Mouse (Mus musculus): ENCODE measurements at regions not wholly inside any gene's neighbourhood (a gene's known extent, or its start where the extent isn't known, plus 50 kb on each side); places are given as distances from the start of the nearest gene placed in this dataset.

GRCm38 (mm10) chr10:37338073-37338912 lies 199.6 kb upstream of the Marcks start:
- intact Hi-C loops (cut with DNase I) = no loop called here
- DNase-seq = no peak

DNA sequence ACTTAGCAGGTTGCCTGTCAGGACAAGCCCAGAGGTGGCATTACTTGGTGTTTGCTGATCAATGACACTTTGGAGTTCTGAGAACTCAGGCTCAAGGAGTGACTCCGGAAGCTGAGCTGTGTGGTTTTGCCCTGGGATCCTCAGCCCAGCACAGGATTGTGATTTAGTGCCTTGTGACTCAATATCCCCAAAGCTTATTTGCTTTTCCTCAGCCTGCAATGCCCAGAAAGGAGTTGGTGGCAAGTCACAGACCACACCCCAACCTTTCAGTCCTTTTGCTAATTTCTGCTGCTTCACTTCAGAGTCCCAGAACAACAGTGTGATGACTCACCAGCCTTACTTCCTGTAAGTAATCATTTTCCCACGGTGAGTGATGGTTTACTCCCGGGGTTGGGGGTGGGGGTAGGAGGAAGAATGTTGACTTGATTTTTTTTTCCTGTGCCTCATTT lies 198.5 kb upstream of the Marcks start:
- intact Hi-C loops (cut with DNase I) = no loop called here
- no peak for DNase-seq

- intact Hi-C loops (cut with DNase I) = no loop called here
- no peak for DNase-seq
These were observed 196.4 kb upstream of the Marcks start for GRCm38 (mm10) chr10:37335148-37335547.

DNA sequence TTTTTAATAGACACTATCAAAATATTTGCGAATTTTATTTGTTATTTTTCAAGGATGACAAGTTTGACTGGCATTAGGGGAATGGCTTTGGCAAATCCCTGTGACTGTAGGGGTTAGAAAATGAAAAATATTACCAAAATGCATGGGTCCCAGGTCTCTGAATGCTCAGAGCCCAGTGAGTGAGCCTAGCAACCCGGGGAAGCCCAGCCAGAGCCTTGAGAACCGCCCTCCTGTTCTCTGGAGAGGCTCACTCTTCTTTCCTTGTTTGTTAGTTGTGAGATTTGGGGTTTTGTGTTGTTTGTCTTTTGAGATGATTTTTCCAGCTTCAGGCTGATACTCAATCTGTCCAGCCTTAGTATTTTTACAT lies 187.4 kb upstream of the Marcks start:
- no peak for DNase-seq
- intact Hi-C loops (cut with DNase I) = no loop called here

DNA sequence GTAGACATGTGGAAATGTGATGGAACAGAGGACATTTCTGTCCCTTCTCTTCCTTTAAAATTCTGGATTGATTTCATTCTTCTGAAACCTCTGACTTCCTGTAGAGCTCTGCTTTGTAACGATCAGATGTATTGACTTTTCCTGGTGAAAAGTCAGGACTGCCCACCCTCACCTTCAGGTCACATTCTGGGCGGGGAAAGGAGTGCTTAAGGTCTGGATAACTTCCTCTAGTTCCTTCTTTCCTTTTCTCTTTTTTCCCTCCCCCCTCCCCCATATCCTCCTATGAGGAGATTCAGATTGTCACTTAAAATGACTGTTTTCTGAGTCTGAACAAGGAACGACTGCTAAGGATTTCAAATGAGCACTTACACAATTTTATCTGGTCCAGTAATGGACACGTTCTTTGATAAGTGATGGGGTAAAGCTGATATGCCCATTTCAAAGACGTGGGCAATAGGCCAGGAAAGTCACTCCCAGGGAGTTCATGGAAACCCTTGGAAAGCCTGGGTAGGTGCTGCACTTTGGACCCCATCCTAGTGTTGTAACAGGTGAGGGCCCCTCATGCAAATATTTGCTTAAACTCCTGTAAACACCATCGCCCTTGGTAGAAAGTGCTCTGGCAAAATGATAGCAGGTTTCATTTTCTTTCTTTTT lies 186.9 kb upstream of the Marcks start:
- no peak for DNase-seq
- intact Hi-C loops (cut with DNase I) = no loop called here

- no peak for DNase-seq
These were observed 185.0 kb upstream of the Marcks start for GRCm38 (mm10) chr10:37323689-37324088.

DNA sequence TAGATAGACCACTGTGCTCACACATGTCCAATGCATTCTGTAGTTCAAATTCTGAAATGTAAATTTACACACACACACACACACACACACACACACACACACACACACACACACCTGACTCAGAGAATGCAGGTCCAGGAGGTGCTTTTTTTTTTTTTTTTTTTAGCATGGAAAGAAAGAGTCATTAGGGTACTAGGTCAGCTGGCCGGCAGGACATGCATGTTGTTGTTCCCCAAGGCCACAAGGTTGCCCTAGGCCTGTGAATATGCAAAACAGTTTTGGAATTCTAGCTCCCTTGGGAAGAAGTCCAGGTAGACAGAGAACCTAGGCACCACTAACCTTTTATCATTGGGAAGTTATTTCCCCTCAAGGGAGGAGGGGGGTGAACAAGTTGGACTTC lies 184.1 kb upstream of the Marcks start:
- no peak for DNase-seq
- intact Hi-C loops (cut with DNase I) = no loop called here

More at GRCm38 (mm10) chr10:37323689-37324088, 185.0 kb upstream of the Marcks start:
- intact Hi-C loops (cut with DNase I) = no loop called here

- DNase-seq = no peak
- intact Hi-C loops (cut with DNase I) = no loop called here
These were observed 183.6 kb upstream of the Marcks start for GRCm38 (mm10) chr10:37322310-37322709.

GRCm38 (mm10) chr10:37321171-37321570 lies 182.5 kb upstream of the Marcks start:
- intact Hi-C loops (cut with DNase I) = no loop called here
- no peak for DNase-seq

DNA sequence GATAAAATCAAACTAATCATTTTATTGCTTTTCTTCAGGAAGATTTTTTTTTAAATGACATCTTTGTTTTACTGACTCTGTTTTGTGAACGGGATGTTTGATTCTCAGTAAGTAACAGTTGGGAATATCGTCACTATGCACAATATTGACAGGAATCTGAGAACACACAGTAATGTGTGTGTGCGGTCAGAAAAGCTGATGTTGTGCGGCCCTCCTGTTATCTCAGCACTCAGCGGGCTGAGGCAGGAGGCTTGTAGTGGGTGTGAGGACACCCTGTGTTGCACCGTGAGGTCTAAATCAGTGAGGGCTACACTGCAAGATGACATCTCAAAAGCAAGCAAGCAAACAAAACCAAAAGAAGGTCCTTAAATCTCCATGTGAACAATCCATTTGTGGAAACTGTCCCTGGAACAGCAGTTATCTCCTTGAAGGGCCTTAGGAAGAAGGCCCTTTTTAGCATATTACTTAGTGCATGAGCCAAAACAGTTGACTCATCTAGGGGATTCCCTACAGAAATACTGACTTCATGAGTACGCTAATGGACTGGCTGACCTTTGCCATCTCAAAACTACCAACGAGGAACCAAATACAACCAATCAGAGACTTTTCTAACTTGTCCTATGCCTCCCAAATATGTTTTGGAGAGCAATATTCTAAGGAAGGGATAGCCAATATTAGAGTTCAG lies 181.2 kb upstream of the Marcks start:
- intact Hi-C loops (cut with DNase I) = no loop called here

GRCm38 (mm10) chr10:37316701-37317100 lies 178.0 kb upstream of the Marcks start:
- intact Hi-C loops (cut with DNase I) = no loop called here
- no peak for DNase-seq

More for the DNA sequence above, 181.2 kb upstream of the Marcks start:
- DNase-seq = no peak

DNA sequence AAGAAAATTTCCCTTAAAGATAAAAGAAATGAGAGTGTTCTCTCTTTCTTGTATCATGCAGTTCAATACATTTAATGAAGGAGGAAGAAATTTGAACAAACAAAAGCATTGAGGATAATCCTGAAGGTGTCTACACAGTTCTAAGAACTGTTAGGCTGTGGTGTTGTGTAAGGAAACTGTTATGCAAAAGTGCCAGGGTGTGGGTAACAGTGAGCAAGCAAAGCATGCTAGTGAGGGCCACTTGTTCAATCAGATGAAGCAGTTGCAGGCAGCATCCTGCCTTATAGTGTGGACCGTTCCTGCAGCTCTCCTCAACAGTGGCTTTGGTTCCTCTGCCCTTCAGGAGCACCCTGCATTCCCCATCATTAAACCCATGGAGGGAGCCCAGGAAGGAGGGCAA lies 177.1 kb upstream of the Marcks start:
- DNase-seq = no peak

DNA sequence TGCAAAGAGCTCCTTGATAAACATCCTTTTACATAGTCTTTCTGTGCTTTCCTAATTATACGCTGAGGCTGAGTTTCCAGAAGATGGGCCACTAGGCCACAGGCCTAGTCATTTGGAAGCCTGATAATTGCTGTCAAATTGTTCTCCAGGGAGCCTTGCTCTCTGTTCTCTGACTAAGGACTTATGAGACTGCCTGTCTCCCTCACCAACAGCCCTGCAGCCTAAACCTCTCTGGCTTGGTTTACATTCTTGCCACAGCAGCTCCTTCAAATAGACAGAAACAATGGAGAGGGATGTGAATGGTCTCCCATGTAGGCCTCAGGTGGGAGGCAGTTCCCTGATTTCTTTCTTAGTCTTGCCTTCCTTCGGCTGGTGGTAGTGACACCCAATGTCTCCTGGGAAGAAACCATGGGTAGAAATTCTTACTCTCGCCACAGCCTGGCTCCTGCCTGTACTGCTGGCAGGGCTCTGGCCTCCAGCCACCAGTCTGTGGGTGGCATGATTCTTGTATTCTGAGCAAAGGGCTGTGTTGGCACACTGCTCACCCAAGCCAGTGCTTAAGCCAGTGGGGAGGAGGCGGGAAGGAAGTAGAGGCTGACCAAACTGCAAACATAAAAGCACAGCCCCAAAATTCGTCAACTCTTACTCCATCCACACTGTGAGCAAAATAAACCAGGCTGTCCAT lies 176.2 kb upstream of the Marcks start:
- intact Hi-C loops (cut with DNase I) = no loop called here

More for the DNA sequence above, 177.1 kb upstream of the Marcks start:
- intact Hi-C loops (cut with DNase I) = no loop called here

DNA sequence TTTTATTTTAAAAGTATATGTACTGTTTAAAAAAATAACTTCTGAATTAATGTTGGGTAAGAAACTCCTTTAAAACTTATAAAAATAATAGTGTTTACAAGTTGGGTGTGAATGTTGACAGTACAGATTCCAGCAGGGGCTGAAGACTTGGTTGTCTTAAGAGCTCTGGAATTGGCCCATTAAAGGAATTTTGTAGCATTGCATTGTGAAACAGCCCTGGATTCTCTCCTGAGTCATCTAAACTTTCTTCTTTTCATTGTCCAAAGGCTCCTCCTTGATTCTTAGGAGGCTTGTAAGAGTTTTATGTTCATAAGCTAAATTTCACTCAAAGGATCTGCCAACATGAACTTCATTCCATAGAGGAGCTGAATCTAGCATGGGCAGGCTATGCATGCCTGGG lies 174.7 kb upstream of the Marcks start:
- intact Hi-C loops (cut with DNase I) = no loop called here
- no peak for DNase-seq

More for the DNA sequence above, 176.2 kb upstream of the Marcks start:
- no peak for DNase-seq

DNA sequence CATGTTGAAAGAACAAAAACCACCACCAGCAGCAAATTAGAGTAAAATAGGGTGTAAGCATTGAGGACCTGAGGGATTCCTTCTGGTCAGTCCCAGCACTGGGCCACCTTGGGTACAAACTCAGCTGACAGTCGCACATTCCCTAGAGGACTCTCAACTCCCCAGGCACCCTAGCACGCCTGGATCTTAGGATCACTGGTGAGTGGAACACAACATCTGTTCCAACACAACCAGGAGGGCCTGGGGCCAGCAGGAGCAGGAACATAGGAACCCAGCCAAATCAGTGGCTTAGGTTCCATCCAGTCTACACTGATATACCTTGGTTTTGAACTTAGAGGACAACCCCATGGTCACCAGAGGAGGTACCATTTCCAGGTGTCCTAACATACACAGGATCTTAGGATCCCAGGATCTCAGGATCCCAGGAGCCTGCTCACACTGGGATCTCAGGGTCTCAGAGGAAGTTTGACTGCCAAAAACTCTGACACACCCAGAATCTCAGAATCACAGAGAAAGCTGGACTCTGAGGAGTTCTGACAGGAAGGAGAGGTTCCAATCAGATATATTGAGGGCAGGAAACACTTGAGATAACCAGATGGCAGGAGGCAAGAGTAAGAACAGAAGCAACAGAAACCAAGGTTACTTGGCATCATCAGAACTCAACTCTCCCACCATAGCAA lies 171.7 kb upstream of the Marcks start:
- DNase-seq = no peak
- intact Hi-C loops (cut with DNase I) = no loop called here

DNA sequence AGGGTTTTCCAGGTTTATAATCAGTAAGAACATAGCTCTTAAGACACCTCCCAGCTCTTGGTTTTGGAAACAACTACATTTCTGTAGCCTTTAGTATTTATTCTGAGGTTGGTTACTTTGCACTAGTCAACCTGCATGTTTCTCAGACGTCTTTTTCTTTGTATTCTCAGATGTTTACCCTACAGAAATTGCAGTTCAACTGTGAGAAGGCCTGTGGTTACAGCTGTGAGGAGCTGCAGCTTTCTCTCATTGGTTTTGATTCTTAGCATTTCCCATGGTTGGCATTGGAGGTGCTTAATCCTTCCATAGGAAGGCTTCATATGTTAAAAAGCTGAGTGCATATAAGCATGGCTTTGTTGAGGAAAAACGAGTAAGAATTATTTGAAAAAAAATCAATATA lies 165.9 kb upstream of the Marcks start:
- intact Hi-C loops (cut with DNase I) = no loop called here

GRCm38 (mm10) chr10:37300181-37300889 lies 161.6 kb upstream of the Marcks start:
- no peak for DNase-seq
- intact Hi-C loops (cut with DNase I) = no loop called here

More for the DNA sequence above, 165.9 kb upstream of the Marcks start:
- DNase-seq = no peak

DNA sequence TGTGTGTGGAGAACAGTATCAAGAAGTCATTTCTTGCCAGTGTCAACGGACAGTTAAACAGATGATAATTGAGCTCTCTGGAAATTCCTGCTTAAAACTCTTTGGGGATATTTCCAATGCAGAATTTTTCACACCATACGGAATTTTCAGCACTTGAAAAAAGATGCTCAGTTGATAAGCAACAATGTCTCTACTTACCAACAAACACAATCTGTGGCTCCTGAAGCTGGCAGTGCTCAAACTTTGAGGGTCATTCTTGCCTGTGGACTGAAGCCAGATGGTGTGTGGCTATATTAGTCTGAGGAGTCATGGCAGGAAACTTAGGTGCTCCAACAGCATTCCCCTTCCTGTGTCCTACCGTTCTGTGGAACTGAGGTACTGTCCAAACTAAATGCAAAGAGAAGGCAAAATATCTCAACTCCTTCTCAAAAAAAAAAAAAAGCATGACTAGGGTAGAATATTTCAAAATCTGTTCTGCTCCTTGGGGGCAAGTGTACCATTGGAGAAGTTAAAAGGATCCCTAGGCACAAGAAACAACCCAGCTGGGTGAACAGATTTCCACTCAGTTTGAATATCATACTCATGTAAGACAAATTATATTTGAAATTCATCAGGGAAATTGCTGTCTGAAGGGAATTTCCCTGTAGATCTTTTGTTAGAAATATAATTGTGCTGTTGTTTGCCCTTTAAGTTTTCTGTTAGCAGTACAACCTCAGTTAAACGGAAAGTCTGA lies 160.1 kb upstream of the Marcks start:
- no peak for DNase-seq
- intact Hi-C loops (cut with DNase I) = no loop called here

DNA sequence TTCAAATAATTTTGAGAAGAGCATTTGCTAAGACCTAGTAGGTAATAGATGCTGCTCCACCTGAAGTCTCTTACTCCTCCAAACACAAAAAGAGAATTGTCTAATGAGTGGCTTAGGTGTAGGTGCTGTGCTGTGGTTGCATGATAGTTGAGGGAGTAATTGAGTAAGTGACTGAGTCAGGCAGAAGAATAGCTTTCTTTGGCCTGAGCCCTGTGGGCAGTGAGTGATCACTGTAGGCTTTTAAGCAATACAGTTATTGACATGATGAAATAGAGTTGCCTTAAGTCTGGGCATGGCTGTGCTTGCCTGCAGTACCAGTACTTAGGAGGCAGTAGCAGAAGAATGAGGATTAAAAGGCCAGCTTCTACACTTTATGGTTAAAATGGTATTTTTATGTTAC lies 155.5 kb upstream of the Marcks start:
- DNase-seq = no peak
- intact Hi-C loops (cut with DNase I) = no loop called here

All from gastrocnemius, postnatal 36 days (tissue).